Mouse (Mus musculus) layer of hippocampus, adult 11-12 months (tissue): ENCODE measurements around the gene Hivep3.

Source experiments
- DNase-seq: peaks from one replicate; pipeline ENCODE4 v3.0.0; 2022; ENCODE audit warnings: low spot score

Gene Hivep3

DNA sequence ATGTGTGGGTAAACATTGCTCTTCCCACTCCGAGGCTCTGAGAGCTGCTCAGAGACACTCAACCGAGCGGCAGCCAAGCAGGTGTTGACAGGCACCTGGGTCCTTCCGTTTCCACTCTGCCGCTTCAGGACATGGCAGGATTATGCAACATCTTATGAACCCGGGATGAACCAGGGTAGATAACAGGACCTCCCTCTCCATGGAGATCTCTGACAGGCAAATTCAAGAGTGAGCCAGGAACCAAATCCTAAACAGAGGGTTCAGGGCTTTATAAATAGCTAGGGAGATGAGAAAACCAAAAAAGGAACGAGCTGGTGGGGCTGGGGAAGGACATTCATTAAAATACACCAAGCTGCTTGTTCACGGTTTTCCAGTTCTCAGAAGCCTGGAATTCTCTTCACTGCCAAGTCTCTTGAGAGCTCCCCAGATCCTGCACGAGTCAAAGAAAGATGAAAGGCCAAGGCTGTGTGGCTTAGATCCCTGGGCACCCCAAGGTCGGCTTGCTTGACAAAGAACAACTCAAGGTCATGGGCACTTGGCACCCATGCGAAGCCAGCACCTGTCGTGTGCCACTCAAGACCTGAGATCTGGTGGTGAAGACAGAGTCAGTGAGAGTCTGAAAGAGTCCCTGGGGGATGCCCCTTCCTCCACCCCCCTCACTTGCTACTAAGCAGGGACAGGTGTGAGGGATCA is 215.5 kb downstream of the Hivep3 start:
- DNase-seq: no peak

DNA sequence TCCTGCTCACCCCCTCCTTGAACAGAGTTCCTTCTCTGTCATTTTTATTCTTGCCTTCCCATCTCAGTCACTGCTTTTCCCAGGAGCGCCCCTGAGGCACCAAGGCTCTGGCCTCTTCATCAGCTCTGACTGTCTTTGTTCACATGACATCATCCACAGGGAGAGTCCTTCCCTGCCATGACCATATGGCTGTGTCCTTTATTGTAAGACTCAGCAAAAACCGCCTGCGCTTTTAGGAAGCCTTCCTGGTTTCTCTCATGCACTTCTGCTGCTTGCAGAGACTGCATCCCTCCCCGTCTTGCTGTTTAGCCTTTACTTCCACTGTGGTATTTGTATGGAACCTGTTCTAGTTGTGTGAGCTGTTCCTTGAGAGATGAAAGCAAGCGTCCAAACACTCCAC is 216.6 kb downstream of the Hivep3 start:
- DNase-seq: no peak

DNA sequence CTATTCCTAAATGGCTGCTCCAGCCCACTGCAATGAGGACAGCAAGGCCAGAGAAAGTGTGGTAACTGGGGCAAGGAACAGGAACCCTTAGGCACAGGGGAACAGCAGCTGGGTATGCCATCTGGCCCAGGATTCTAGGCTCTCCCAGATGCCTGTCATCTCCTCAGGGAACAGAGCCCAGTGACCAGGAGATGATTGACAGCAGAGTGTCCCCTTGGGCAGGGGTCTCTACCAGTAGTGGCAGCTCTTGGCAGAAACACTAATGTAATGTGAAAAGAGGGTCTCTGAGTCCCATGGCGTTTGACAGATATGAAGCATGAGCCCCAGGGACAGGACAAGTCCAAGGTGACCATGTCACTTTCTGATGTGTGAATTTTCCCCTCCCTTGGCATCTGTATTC is 217.5 kb downstream of the Hivep3 start:
- DNase-seq: no peak

DNA sequence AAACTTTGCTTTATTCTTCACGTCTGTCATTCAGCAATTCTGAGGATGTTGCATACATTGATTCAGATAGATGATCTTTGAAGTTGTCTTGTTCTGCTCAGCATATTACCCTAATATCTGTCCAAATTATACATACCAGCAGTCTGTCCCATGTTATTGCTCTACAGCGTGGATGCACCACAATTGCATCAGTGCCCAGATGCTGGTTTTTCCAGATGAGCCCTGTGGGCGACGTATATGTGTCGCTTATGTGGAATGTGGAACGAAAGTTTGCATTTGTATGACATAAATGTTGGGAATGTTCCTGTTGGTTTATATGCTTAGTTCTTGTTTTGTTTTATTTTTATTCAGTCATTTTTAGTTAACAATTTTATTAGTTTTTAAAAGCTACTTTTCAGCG is 221.4 kb downstream of the Hivep3 start:
- no peak for DNase-seq

DNA sequence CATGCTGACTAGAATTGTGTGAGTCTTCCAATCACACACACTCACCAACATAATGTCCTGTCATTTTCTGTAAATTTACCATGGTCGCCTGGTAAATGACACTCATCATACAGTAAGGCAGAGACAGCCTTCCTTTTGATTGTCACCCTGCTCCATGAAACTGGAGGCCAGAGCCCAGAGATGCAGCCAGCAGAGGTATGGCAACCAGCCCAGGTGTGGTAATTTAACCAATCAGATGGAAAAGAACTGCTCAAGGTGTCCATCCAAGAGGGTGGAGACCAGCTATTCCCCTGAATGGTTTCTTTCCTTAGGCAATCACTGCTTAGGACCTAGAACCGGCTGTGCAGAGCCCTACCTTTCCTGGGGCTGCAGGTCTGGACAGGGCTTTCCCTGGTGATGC is 224.4 kb downstream of the Hivep3 start:
- DNase-seq: no peak

DNA sequence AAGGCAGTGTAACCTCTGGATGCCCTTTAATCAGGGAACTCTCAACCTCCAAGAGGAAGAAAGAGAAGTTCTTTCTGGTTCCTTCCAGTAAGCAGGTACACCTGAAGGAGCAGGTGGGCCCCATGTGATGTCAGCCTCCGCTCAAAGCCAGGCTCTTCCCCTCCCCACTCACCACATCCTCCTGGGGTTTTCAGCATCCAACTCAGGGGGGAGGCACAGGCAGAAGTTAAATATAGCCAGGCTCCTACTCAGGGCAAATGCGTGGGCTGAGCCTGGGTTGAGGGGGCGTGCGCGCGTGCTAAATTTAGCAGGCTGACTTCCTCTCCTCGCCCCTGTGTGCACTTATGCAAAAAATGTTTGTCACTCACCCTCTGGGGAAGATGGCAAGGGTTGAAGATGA is 225.7 kb downstream of the Hivep3 start:
- no peak for DNase-seq

DNA sequence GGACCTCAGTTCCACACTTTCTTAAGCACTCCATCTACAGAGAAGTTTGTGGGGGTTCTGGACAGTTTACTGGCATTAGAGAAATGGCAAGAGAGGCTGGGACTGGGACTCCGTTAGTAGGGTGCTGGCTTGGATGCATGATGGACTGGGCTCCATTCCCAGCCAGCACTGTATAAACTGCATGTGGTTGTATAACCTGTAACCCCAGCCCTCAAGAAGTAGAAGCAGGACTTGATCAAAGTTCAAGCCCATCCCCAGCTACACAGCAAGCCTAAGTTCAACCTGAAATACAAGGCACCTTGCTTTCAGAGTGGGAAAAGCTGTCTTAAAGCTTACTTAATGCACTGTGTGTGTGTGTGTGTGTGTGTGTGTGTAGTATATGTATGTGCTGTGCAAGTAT is 226.3 kb downstream of the Hivep3 start:
- no peak for DNase-seq

DNA sequence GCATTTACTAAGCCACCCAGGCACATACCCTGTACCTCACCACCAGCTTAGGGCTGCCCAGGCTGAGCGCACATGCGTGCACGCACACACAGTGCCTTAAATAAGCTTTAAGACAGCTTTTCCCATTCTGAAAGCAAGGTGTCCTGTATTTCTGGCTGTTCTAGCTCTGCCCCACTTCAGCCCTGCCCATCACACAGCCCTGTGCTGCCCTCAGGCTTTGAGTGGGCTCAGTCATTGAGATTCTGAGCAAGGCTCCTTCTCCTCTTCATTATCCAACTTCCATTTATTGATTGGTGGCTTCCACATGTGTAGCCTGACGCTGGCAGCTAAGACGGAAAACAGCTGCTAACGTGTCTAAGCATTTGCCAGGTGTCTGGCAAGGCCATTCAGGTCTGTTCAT is 226.9 kb downstream of the Hivep3 start:
- DNase-seq: no peak

DNA sequence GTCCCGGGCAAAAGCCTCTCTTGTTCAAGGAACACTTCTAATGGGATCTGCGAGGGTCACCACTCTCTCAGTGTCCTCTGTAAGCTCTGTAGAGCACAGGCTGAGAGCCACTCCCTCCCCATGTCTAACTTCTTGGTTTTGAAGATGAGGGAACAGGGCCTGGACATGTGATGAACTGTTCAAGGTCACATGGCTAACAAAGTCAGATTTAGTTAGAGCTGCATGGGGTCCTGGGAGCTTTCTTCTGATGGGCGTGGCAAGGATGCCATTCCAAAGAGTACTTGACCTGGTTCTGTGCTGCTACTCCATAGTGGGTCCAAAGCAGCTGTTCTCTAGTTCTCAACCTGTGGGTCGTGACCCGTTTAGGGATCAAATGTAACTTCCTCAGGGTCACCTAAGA is 227.6 kb downstream of the Hivep3 start:
- DNase-seq: no peak

DNA sequence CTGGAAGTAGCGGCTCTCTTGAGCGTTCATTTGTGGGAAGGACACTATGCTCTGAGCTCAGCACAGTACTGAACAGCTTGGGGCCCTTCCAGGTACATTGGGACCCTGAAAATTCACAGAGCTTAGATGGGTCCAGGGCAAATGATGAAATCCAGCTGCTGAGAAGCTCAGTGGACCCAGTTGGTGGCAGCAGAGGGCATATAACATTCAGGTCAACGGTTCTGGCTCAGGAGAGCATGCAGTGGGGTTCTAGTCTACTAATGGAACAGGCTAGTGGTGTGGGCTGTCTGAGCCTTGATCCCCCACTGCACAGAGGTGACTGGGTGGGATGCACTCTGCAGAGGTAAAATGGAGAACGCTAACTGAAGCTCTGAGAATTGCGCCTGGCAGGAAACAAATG is 228.5 kb downstream of the Hivep3 start:
- no peak for DNase-seq

DNA sequence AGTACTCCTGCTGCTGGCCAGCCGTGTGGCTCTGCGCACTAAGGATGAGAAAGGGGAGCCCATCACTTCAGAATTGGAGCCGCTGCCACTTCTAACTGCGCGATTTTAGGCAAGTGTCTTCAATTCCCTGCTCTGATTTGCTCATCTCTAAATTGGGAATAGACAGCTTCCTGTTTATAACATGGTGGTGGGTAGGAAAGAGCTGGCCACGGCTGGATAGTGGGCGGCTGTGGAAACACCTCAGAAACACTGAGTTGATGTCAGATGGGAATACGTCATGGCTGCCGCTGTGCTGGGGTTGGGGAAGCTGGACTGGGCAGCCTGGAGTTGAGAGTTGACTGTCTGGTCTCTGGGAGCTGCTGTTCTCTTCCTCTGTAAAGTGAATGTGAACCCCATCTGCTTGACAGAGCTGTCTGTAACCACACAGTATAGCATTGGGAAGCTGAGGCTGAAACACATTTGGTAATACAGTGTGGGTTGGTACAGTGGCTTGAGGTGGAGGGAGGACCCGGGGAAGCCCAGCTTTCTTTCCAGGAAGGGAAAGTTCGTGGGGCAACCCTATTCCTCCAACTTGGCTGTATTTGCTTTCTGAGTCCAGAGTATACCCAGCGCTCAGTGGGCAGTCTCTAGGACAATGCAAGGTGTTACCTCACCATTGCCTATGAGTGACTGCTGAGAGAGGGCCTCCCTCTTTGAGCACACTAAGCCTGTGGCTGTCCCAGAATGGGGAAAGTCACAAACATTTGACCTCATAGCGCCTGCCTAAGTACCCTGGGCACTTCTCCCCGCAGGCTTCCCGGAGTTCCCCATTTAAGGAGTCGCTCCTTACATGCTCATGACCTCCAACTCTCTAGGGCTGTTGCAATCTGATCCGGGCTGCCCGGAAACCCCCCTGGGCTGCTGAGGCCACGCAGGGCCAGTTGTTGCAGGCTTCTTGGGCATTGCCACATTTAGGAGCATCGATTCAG is 232.8 kb downstream of the Hivep3 start:
- DNase-seq: peak; percentile 62

DNA sequence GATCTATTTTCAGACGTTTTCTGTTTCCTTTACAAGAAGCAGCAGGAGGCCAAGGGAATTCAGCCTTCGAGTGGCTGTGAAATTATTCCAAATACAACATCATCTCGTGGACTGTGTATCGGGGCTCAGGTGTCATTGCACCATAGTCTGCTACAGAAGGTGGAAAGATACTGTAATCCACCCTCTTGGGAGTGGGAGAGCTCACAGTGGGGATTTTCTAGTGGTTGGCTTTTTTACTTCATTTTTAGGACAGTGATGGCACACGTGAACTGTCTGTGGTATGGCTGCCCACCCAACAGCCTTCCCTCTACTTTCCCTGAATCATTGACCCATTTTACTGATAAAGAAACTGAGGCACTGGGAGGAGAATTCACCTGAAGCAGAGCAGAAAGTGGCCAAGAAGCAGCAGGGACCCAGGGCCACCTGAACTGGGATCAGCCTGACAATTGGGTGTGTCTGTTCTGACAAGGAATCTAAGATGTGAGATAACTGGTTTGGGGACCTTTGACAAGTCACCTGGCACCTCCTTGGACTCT is 233.6 kb downstream of the Hivep3 start:
- DNase-seq: no peak

DNA sequence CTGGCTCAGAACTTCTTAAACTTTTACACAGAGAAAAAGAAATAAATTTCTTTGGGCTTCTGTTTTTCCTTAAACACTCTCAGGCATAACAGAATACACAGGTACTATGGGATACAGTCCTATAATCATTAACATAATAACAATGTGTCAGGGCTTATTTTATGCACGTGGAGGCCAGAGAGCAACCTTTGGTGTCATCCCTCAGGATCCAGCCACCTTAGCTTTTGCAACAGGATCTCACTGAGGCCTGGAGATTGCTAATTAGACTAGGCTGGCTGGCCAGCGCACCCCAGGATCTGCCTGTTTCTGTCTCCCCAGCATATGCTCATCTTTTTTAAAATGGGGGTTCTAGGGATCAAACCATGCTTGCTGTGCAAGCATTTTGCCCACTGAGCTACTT is 234.1 kb downstream of the Hivep3 start:
- DNase-seq: no peak

DNA sequence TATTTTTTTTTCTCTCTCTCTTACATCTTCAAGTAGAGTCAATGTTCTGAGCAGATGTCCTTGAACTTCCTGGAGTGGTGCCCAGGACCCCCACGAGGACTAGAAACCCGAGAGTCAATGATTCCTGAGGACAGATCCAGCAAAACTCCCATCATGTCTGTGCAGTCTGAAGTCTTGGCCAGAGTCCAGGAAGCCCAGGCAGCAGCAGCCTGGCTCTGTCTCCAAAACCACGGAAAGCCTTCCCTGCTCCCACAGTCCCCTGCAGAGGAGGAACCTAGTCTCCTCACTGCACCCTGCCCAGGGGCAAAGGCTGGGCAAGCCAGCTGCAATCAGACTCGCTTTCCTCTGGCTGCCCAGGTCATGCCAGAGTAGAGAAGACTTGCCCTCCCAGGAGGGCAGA is 234.5 kb downstream of the Hivep3 start:
- no peak for DNase-seq

DNA sequence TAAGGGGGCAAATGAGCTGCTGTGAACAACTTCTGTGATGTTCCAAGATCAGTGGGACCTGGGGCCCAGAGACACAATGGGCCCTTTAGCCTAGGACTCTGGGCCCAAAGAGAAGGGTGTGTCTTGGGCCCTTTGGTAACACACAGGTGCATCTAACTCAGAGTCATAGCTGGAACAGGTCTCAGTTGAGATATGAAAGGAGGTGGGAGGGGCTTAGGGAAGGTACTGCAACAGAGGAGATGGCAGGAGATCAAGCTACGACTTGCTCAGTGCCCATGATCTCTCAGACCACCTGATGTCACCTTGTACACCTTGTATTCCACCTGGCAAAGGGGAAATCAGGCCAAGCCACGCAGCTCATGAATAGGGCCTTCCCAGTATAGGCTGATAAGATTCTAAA is 235.3 kb downstream of the Hivep3 start:
- DNase-seq: no peak

DNA sequence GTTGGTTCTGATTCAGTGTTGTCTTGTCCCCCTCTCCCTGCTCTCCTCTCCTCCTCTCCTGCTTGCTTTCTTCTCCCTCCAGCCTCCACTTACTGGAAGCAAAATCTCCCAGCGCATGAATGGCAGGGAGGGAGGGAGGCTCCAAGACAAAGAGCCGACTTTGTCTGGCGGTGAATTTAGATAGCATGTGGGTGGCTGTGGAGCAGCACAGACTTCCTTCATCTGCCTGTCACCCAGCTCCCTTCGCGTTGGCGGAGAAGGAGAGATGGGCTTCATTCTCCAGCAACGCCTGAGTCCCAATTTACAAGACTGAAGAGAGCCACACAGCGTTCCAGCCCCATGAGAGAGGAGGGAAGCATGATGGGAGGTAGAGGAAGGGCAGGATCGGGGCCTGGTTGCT is 236.6 kb downstream of the Hivep3 start:
- DNase-seq: peak; percentile 70

DNA sequence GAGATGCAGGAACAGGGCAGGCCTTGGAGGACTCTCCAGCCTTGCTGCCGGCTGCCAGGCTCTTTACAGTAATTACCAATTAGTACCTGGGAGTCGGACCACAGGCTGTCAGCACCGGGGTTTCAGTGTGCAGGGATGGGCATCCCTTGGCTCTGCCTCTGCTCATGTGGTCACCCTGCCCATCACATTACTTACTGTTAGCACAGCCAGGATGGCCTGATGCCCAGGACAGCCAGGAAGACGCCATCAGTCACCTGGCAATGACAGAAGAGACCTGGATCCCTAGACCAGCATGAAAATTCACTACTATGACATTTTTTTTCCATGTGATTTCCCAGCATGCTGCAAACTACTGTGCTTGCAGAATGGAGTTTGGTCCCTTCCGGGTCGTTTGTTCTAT is 238.8 kb downstream of the Hivep3 start:
- DNase-seq: no peak

DNA sequence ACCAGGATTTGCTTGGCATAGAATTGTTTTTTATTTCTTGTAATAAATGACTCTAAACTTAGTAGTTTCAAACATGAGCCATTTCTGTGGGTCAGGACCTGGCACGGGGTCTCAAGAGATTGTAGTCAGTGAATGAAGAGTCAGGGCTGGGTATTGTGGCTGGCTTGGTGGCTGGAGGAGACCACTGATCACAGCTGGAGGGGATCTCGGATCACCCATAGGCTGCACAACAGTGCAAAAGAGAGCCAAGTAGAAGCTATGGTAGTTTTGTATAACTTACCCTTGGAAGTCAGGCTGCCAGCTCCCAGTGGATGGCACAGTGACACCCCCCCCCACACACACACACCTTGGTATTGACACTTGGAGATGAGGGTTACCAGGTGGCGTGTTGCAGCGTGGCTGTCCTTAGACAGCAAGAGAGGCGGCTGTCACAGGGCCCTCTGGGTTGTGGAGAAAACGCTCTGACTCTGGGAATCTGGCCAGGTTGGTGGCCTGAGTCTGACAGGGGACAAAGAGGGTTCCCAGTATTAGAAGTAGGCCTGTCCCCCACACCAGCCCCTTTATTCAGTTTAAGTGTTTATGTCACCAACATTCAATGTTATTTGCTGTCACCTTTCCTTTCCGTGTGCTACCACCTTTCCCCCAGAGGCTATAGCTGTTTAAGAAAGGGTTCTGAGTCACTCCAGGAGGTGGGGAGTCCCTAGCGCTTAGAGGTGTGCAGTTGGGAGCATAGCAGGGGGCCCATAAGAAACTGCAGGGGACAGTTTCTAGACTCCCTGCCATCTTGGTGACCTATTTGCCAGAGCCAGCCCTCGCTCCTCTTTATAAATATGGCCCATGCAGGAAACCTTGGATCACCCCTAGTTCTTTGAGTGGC is 240.4 kb downstream of the Hivep3 start:
- no peak for DNase-seq

DNA sequence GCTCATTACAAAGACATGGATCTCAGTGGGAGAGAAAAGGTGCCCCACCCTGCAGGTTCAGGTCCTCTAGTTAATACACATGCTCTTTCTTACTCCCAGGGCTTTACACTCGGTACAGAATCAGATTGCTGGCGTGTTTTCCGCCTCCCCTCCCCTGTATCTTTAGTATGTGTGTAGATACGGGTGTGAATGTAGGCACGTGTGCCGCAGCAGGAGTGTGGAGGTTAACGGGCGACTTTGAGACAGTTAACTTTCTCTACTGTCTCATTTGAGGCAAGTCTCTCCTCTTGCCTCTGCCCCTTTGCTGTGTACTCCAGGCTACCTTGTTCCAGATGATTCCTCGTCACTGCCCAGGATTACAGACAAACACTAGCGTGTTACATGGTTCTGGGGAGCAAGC is 241.7 kb downstream of the Hivep3 start:
- no peak for DNase-seq

DNA sequence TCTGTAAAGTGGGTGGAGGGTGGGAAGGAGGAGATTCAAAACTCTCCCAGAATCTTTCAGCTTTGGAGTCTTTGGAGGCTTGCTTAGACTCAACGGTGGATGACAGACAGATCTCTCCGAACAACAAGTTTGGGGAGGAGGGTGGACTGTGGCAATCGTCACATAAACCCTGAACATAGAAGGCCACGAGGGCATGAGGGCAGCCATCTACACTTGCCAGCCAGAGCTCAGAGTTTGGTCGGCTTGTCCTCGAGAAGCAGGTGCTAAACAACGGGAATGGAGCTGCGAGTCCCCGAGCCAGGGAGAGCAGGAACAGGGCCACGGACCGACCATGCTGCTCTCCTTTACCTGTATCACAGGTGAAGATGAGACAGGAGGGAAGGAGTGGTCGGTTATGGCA is 242.2 kb downstream of the Hivep3 start:
- no peak for DNase-seq

DNA sequence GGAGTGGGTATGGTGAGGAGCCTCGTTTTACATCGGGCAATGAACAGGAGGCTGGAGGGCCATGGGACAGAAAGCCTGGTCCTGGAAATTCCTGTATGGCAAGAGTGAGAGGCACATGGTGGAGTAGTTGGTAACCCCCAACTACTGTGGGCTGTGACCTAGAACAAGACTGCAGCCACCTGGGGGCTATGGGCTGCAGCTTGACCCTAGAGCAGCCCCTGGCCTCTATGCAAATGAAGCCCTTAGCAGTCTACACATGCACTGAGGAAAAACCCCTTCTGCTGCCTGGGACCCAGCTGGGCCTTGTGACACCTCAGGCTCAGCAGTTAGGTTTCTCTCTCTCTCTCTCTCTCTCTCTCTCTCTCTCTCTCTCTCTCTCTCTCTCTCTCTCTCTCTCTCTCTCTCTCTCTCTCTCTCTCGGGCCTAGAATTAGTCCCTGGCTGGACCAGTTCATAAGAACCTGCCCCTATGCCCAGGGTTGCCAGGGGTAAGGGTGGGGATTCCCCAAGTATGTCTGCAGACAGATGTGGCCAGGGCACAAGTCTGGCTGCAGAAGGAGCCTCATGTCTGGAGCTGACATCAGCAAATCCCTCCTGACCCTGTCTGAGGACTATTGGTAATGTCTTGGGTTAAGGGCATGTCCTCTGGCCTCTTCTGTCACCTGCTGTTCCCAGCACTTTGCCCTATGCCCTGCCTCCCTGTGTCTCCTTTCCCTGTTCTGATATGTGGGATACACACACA is 243.0 kb downstream of the Hivep3 start:
- no peak for DNase-seq
